Mouse (Mus musculus) left cerebral cortex, adult 18-20 months (tissue): Measurements from ENCODE around the gene Btbd16. TPM values are rescaled to one million over a fixed set of nuclear protein-coding genes. Genes with fewer than 3 reads are reported as not detected.
A peak's percentile ranks its signal among the peaks of the same experiment; 100 is the strongest.

Source experiments
- DNase-seq, 2 experiments: peaks; one replicate each; pipeline ENCODE4 v3.0.0; 2021 to 2022; ENCODE audit warnings: low spot score in 2 of 2, mixed read lengths in 1 of 2
- total RNA-seq, 2 experiments: library from RNA; stranded (reverse); gene quantifications; 2 replicates each; pipeline ENCODE4 v1.2.3; 2021

Btbd16 gene
- total RNA-seq, 2 experiments from 2014 or later = 0.12 to 0.30 TPM

GRCm38 (mm10) chr7:130768151-130768550 is 5.7 kb upstream of the Btbd16 start:
- no peak for DNase-seq

- peak; percentile 84 to 94 for DNase-seq
Measured at GRCm38 (mm10) chr7:130770707-130771106, 3.2 kb upstream of the Btbd16 start.

- peak in 1 of 2 experiments; percentile 36 for DNase-seq
Measured at GRCm38 (mm10) chr7:130773171-130773830, 568 bp upstream of the Btbd16 start.

GRCm38 (mm10) chr7:130780866-130781419 is 7.1 kb downstream of the Btbd16 start:
- DNase-seq = no peak

GRCm38 (mm10) chr7:130782501-130783050 is 8.7 kb downstream of the Btbd16 start:
- no peak for DNase-seq

GRCm38 (mm10) chr7:130785923-130786575 is 12.2 kb downstream of the Btbd16 start:
- DNase-seq = no peak

GRCm38 (mm10) chr7:130786708-130787107 is 12.8 kb downstream of the Btbd16 start:
- DNase-seq = no peak

- DNase-seq = no peak
Measured at GRCm38 (mm10) chr7:130787537-130787936, 13.7 kb downstream of the Btbd16 start.

- no peak for DNase-seq
Measured at GRCm38 (mm10) chr7:130788950-130789349, 15.1 kb downstream of the Btbd16 start.

- DNase-seq = no peak
Measured at GRCm38 (mm10) chr7:130789456-130789855, 15.6 kb downstream of the Btbd16 start.

- no peak for DNase-seq
Measured at GRCm38 (mm10) chr7:130793671-130794070, 19.8 kb downstream of the Btbd16 start.

- no peak for DNase-seq
Measured at GRCm38 (mm10) chr7:130796786-130797185, 22.9 kb downstream of the Btbd16 start.

GRCm38 (mm10) chr7:130797524-130797923 is 23.7 kb downstream of the Btbd16 start:
- DNase-seq = no peak

- no peak for DNase-seq
Measured at GRCm38 (mm10) chr7:130799418-130799817, 25.5 kb downstream of the Btbd16 start.

GRCm38 (mm10) chr7:130800681-130801080 is 26.8 kb downstream of the Btbd16 start:
- no peak for DNase-seq

- DNase-seq = no peak
Measured at GRCm38 (mm10) chr7:130801811-130802210, 27.9 kb downstream of the Btbd16 start.

- no peak for DNase-seq
Measured at GRCm38 (mm10) chr7:130803251-130803825, 29.5 kb downstream of the Btbd16 start.

GRCm38 (mm10) chr7:130804991-130805390 is 31.1 kb downstream of the Btbd16 start:
- no peak for DNase-seq

GRCm38 (mm10) chr7:130807749-130808148 is 33.9 kb downstream of the Btbd16 start:
- peak; percentile 73 to 79 for DNase-seq

GRCm38 (mm10) chr7:130808694-130809093 is 34.8 kb downstream of the Btbd16 start:
- no peak for DNase-seq

- no peak for DNase-seq
Measured at GRCm38 (mm10) chr7:130810238-130810637, 36.4 kb downstream of the Btbd16 start.

- no peak for DNase-seq
Measured at GRCm38 (mm10) chr7:130812407-130812806, 38.5 kb downstream of the Btbd16 start.
